19 mouse cellular contexts compared by ENCODE assay signal in genomic region chr8:83187363-83187962, GRCm38 (mm10). TPM values are rescaled to one million over a fixed set of nuclear protein-coding genes. Genes with fewer than 3 reads are reported as not detected.
DNase-seq lines count a peak whose midpoint lies in the region; ATAC-seq and TF ChIP-seq lines count a peak whose summit lies in the region.
"Had no signal": no experiment of that assay in that cellular context is flagged by ENCODE, and none has a peak within 500 bp of the region (broad histone marks: within the 10 kb centered on the region; RNA-seq: fewer than 3 reads in every experiment).

No protein-coding gene starts in this region.

- no peaks in the 10 kb centered on the region for H3K27me3 ChIP-seq in forebrain, embryonic 13.5 days
- no peaks in the 10 kb centered on the region for H3K27me3 ChIP-seq in forebrain, embryonic 11.5 days (ENCODE audit: control insufficient read depth, insufficient read depth, low read length)
- H3K27me3 ChIP-seq in midbrain, embryonic 13.5 days = no peaks in the 10 kb centered on the region
- no peaks in the 10 kb centered on the region for H3K27me3 ChIP-seq in midbrain, embryonic 14.5 days (ENCODE audit: control insufficient read depth, insufficient read depth, low read length)
- H3K27me3 ChIP-seq in hindbrain, embryonic 13.5 days = no peaks in the 10 kb centered on the region
- no peaks in the 10 kb centered on the region for H3K27me3 ChIP-seq in neural tube, embryonic 15.5 days (replicated peaks)
- no peaks in the 10 kb centered on the region for H3K27me3 ChIP-seq in liver, postnatal 0 days (ENCODE audit: insufficient read depth, low read length)
- H3K27me3 ChIP-seq: CH12.LX; heart, embryonic 13.5 days; midbrain, embryonic 12.5 days had no signal

- DNase-seq in forebrain, embryonic 11.5 days (ENCODE audit: low spot score) = no peak
- DNase-seq in midbrain, embryonic 14.5 days = no peak
- no peak for DNase-seq in urinary bladder, postnatal 36 days (ENCODE audit: low spot score in 2 of 2)
- no peak for DNase-seq in liver, postnatal 0 days
- DNase-seq: cerebellum, postnatal 10 days; heart, postnatal 4 days; kidney, postnatal 4 days; lung, adult 2 months; lung, postnatal 36 days; retina, postnatal 1 day; thymus, postnatal 4 days had no signal

- peak overlapping the region; percentile 59 for H3K27ac ChIP-seq in forebrain, embryonic 13.5 days
- H3K27ac ChIP-seq in forebrain, embryonic 11.5 days (ENCODE audit: low read depth, low read length) = no peak overlapping the region
- H3K27ac ChIP-seq in midbrain, embryonic 13.5 days = no peak overlapping the region
- H3K27ac ChIP-seq in midbrain, embryonic 14.5 days (replicated peaks; ENCODE audit: low read depth, low read length) = no peak overlapping the region; the same call in 1 of the 2 replicates
- H3K27ac ChIP-seq in hindbrain, embryonic 13.5 days = peak overlapping the region; percentile 75
- 0 out of 2 replicates have a peak overlapping the region, but pooled peaks have one; percentile 34 for H3K27ac ChIP-seq in neural tube, embryonic 15.5 days (replicated peaks)
- H3K27ac ChIP-seq in liver, postnatal 0 days (ENCODE audit: low read depth) = no peak overlapping the region
- H3K27ac ChIP-seq: heart, embryonic 13.5 days; midbrain, embryonic 12.5 days had no signal

- no peak for TF ChIP-seq CTCF in liver, postnatal 0 days (IDR thresholded peaks at IDR 0.05; ENCODE audit: low read depth)

- TF ChIP-seq EP300 in liver, postnatal 0 days (IDR thresholded peaks at IDR 0.05; ENCODE audit: low read depth) = no peak

- peaks cover 13% of the 10 kb centered on the region for H3K4me1 ChIP-seq in forebrain, embryonic 13.5 days
- H3K4me1 ChIP-seq in forebrain, embryonic 11.5 days (replicated peaks; ENCODE audit: control insufficient read depth, insufficient read depth, low read length) = no peaks in the 10 kb centered on the region
- peaks cover 34% of the 10 kb centered on the region for H3K4me1 ChIP-seq in midbrain, embryonic 13.5 days (replicated peaks)
- peaks cover 12% of the 10 kb centered on the region for H3K4me1 ChIP-seq in midbrain, embryonic 14.5 days (ENCODE audit: control insufficient read depth, insufficient read depth, low read length)
- H3K4me1 ChIP-seq in hindbrain, embryonic 13.5 days (replicated peaks) = peaks cover 33% of the 10 kb centered on the region
- peaks cover 17% of the 10 kb centered on the region; the same call in 1 of the 2 replicates for H3K4me1 ChIP-seq in neural tube, embryonic 15.5 days
- no peaks in the 10 kb centered on the region for H3K4me1 ChIP-seq in liver, postnatal 0 days (ENCODE audit: insufficient read depth)

- peak; percentile 83 for ATAC-seq in forebrain, embryonic 13.5 days
- no peak for ATAC-seq in forebrain, embryonic 11.5 days (replicated peaks; ENCODE audit: low FRiP score)
- ATAC-seq in midbrain, embryonic 13.5 days = peak; percentile 57
- no peak for ATAC-seq in midbrain, embryonic 14.5 days (ENCODE audit: low FRiP score, low TSS enrichment)
- peak; percentile 67 for ATAC-seq in hindbrain, embryonic 13.5 days (ENCODE audit: low FRiP score)
- peak; percentile 45 for ATAC-seq in neural tube, embryonic 15.5 days (ENCODE audit: low FRiP score)
- no peak for ATAC-seq in liver, postnatal 0 days
- ATAC-seq: intestine, postnatal 0 days had no signal

- WGBS in forebrain, embryonic 13.5 days = 81% methylated on average over 10 of the region's 10 CpGs
- WGBS in forebrain, embryonic 11.5 days = 93% methylated on average over 10 of the region's 10 CpGs
- 82% methylated on average over 10 of the region's 10 CpGs for WGBS in midbrain, embryonic 13.5 days
- WGBS in midbrain, embryonic 14.5 days = 79% methylated on average over 10 of the region's 10 CpGs
- WGBS in hindbrain, embryonic 13.5 days = 70% methylated on average over 10 of the region's 10 CpGs
- 59% methylated on average over 10 of the region's 10 CpGs for WGBS in neural tube, embryonic 15.5 days
- WGBS in liver, postnatal 0 days (ENCODE audit: insufficient replicate concordance) = 76% methylated on average over 10 of the region's 10 CpGs

- H3K36me3 ChIP-seq in forebrain, embryonic 13.5 days (ENCODE audit: poor library complexity, severe bottlenecking) = no peaks in the 10 kb centered on the region
- H3K36me3 ChIP-seq in forebrain, embryonic 11.5 days (ENCODE audit: control insufficient read depth, insufficient read depth, low read length) = no peaks in the 10 kb centered on the region
- no peaks in the 10 kb centered on the region for H3K36me3 ChIP-seq in midbrain, embryonic 13.5 days
- no peaks in the 10 kb centered on the region for H3K36me3 ChIP-seq in midbrain, embryonic 14.5 days (ENCODE audit: control insufficient read depth, insufficient read depth, low read length)
- H3K36me3 ChIP-seq in hindbrain, embryonic 13.5 days = no peaks in the 10 kb centered on the region
- no peaks in the 10 kb centered on the region for H3K36me3 ChIP-seq in neural tube, embryonic 15.5 days
- H3K36me3 ChIP-seq in liver, postnatal 0 days (replicated peaks; ENCODE audit: insufficient read depth, low read length) = no peaks in the 10 kb centered on the region
- H3K36me3 ChIP-seq: heart, embryonic 13.5 days; midbrain, embryonic 12.5 days had no signal

- no peak overlapping the region for H3K9ac ChIP-seq in forebrain, embryonic 13.5 days
- H3K9ac ChIP-seq in forebrain, embryonic 11.5 days (ENCODE audit: low read length) = no peak overlapping the region
- H3K9ac ChIP-seq in midbrain, embryonic 13.5 days (replicated peaks) = no peak overlapping the region
- no peak overlapping the region for H3K9ac ChIP-seq in midbrain, embryonic 14.5 days (replicated peaks; ENCODE audit: low read length)
- no peak overlapping the region for H3K9ac ChIP-seq in hindbrain, embryonic 13.5 days
- no peak overlapping the region for H3K9ac ChIP-seq in neural tube, embryonic 15.5 days (replicated peaks)
- no peak overlapping the region for H3K9ac ChIP-seq in liver, postnatal 0 days (replicated peaks)
- H3K9ac ChIP-seq: heart, embryonic 13.5 days; midbrain, embryonic 12.5 days had no signal

- no peak overlapping the region for H3K4me3 ChIP-seq in forebrain, embryonic 13.5 days
- H3K4me3 ChIP-seq in forebrain, embryonic 11.5 days (ENCODE audit: low read depth, low read length) = no peak overlapping the region
- no peak overlapping the region for H3K4me3 ChIP-seq in midbrain, embryonic 13.5 days (replicated peaks)
- H3K4me3 ChIP-seq in midbrain, embryonic 14.5 days (replicated peaks; ENCODE audit: low read depth, low read length) = no peak overlapping the region
- no peak overlapping the region for H3K4me3 ChIP-seq in hindbrain, embryonic 13.5 days
- H3K4me3 ChIP-seq in neural tube, embryonic 15.5 days (replicated peaks) = no peak overlapping the region
- H3K4me3 ChIP-seq in liver, postnatal 0 days (ENCODE audit: low read depth, low read length) = no peak overlapping the region
- H3K4me3 ChIP-seq: heart, embryonic 13.5 days; midbrain, embryonic 12.5 days had no signal

- H3K4me2 ChIP-seq in forebrain, embryonic 13.5 days = no peak overlapping the region
- H3K4me2 ChIP-seq in forebrain, embryonic 11.5 days (ENCODE audit: low read depth, low read length, severe bottlenecking) = no peak overlapping the region
- no peak overlapping the region for H3K4me2 ChIP-seq in midbrain, embryonic 13.5 days (replicated peaks)
- H3K4me2 ChIP-seq in midbrain, embryonic 14.5 days (ENCODE audit: low read length) = no peak overlapping the region
- no peak overlapping the region for H3K4me2 ChIP-seq in hindbrain, embryonic 13.5 days
- no peak overlapping the region for H3K4me2 ChIP-seq in neural tube, embryonic 15.5 days
- H3K4me2 ChIP-seq in liver, postnatal 0 days (ENCODE audit: low read depth, low read length) = no peak overlapping the region
- H3K4me2 ChIP-seq: heart, embryonic 13.5 days; midbrain, embryonic 12.5 days had no signal

- H3K9me3 ChIP-seq in forebrain, embryonic 13.5 days (replicated peaks) = no peaks in the 10 kb centered on the region
- H3K9me3 ChIP-seq in forebrain, embryonic 11.5 days (ENCODE audit: control insufficient read depth, low read length) = no peaks in the 10 kb centered on the region
- H3K9me3 ChIP-seq in midbrain, embryonic 13.5 days = no peaks in the 10 kb centered on the region
- no peaks in the 10 kb centered on the region for H3K9me3 ChIP-seq in midbrain, embryonic 14.5 days (ENCODE audit: control insufficient read depth, low read length)
- H3K9me3 ChIP-seq in hindbrain, embryonic 13.5 days = no peaks in the 10 kb centered on the region
- no peaks in the 10 kb centered on the region for H3K9me3 ChIP-seq in neural tube, embryonic 15.5 days (replicated peaks)
- no peaks in the 10 kb centered on the region for H3K9me3 ChIP-seq in liver, postnatal 0 days (ENCODE audit: low read length)
- H3K9me3 ChIP-seq: heart, embryonic 13.5 days; midbrain, embryonic 12.5 days had no signal

RNA-seq across cellular contexts. Expression of gene Gm10645, which starts 21.5 kb away (rescaled TPM):
- 5.1 and 5.2 TPM in 2 replicates for polyA plus RNA-seq in forebrain, embryonic 13.5 days (2015; fragmentation: Nextera tagmentation; extraction: Ambion mirVana)
- 2.8 and 4.1 TPM in 2 replicates for polyA plus RNA-seq in forebrain, embryonic 11.5 days (2014; fragmentation: Nextera tagmentation; extraction: Ambion mirVana)
- polyA plus RNA-seq in midbrain, embryonic 13.5 days (2015; fragmentation: Nextera tagmentation; extraction: Ambion mirVana) = 6.9 and 7.4 TPM in 2 replicates
- 9.3 and 13.1 TPM in 2 replicates for polyA plus RNA-seq in midbrain, embryonic 14.5 days (2014; fragmentation: Nextera tagmentation; extraction: Ambion mirVana)
- 6.9 and 7.3 TPM in 2 replicates for polyA plus RNA-seq in hindbrain, embryonic 13.5 days (2015; fragmentation: Nextera tagmentation; extraction: Ambion mirVana)
- 5.5 and 6.2 TPM in 2 replicates for polyA plus RNA-seq in neural tube, embryonic 15.5 days (2015; fragmentation: Nextera tagmentation; extraction: Ambion mirVana)
- 0.29 and 0.30 TPM in 2 replicates for polyA plus RNA-seq in liver, postnatal 0 days (2015; fragmentation: Nextera tagmentation; extraction: Ambion mirVana)

RNA-seq across cellular contexts. Expression of gene Tbc1d9, which starts 22.3 kb away (rescaled TPM):
- 9.3 and 11.5 TPM in 2 replicates for polyA plus RNA-seq in forebrain, embryonic 13.5 days (2015; fragmentation: Nextera tagmentation; extraction: Ambion mirVana)
- 7.6 and 9.3 TPM in 2 replicates for polyA plus RNA-seq in forebrain, embryonic 11.5 days (2014; fragmentation: Nextera tagmentation; extraction: Ambion mirVana)
- polyA plus RNA-seq in midbrain, embryonic 13.5 days (2015; fragmentation: Nextera tagmentation; extraction: Ambion mirVana) = 12.6 and 13.5 TPM in 2 replicates
- polyA plus RNA-seq in midbrain, embryonic 14.5 days (2014; fragmentation: Nextera tagmentation; extraction: Ambion mirVana) = 21.7 and 22.1 TPM in 2 replicates
- polyA plus RNA-seq in hindbrain, embryonic 13.5 days (2015; fragmentation: Nextera tagmentation; extraction: Ambion mirVana) = 15.9 and 16.4 TPM in 2 replicates
- polyA plus RNA-seq in neural tube, embryonic 15.5 days (2015; fragmentation: Nextera tagmentation; extraction: Ambion mirVana) = 12.4 and 14.4 TPM in 2 replicates
- polyA plus RNA-seq in liver, postnatal 0 days (2015; fragmentation: Nextera tagmentation; extraction: Ambion mirVana) = 0.41 TPM in 2 replicates

Comparison
In these comparisons a context has a peak if more than half of its experiments do, and no peak if none do; other contexts are left out.
1. ATAC-seq: peak in forebrain, embryonic 13.5 days (single experiment), midbrain, embryonic 13.5 days (single experiment), hindbrain, embryonic 13.5 days (single experiment) and neural tube, embryonic 15.5 days (single experiment); none in forebrain, embryonic 11.5 days (single experiment), midbrain, embryonic 14.5 days (single experiment) and liver, postnatal 0 days (single experiment).
2. H3K27ac ChIP-seq: peak in forebrain, embryonic 13.5 days (single experiment), hindbrain, embryonic 13.5 days (single experiment) and neural tube, embryonic 15.5 days (single experiment); none in forebrain, embryonic 11.5 days (single experiment), midbrain, embryonic 13.5 days (single experiment), midbrain, embryonic 14.5 days (single experiment) and liver, postnatal 0 days (single experiment).